Mouse (Mus musculus) spleen, postnatal 10 days (tissue): ENCODE data around the gene Hpcal4.
"Not testable (repeated sequence)": the region's sequence is repeated elsewhere in the genome, so short reads cannot be mapped to it uniquely, and the experiment has no call there.

Experiments used
- DNase-seq, 2 experiments: peaks; one replicate each; pipeline ENCODE4 v3.0.0; 2021 to 2022; ENCODE audit warnings: low spot score in 2 of 2

Hpcal4 gene

DNA sequence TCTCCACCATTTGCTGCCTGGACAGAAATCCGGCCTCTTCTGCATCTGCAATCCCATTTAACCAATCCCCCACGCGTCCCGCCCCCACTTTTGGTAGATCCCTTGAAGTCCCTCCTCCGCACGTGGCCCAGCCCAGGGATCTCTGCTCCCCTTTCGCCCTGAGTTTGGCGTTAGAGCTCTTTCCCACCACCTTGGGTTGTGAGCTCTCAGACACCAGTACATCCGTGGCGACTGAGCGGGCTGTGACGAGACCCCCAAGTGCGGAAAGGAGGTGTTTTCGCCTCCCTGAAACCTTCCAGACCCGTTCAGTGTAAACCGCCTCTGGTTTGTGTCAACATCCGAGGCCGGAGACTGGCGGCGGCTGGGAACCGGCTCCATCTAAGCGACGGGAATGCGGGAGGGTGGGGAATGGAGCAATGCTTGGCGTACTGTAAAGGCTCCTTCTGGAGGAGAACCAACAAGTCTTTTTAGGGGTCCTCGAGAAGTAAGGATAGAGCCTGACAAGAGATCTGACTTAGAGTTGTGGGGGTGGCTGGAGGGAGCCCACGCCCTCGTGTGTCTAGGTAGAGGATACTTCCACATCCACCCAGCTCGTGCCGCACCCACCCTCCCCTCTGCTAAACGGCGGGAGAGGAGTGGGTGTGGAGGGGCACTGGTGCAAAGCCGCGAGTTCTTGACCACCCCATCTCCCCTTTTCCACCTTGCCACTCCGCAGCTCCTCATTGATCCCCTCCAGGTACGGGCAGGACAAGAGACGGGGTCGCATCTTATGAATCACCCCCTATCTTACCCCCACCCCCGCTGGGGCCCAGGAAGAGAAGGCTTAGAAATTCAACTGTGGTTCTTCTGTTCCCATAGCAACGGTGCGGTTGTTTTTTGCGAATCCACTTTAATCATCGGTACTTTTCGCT, at the start of gene Hpcal4:
Gene Hpcal4, plus strand, starts transcription at position 900 of the 911 bp plus-strand sequence.
- DNase-seq, result no peak

DNA sequence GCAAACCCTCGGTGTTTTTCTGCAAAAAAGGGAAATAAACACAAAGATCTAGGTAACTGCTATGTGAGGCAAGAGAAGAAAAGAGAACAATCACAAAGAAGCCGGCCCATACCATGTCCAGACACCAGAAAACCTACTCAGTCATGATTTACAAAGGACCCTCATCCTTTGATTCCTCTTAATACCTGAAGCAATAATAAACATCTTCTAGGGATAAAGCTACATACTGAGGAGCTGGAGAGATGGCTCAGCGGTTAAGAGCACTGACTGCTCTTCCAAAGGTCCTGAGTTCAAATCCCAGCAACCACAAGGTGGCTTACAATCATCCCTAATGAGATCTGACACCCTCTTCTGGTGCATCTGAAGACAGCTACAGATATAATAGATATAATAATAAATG, 45.5 kb upstream of the Hpcal4 start:
- DNase-seq, result no peak

DNA sequence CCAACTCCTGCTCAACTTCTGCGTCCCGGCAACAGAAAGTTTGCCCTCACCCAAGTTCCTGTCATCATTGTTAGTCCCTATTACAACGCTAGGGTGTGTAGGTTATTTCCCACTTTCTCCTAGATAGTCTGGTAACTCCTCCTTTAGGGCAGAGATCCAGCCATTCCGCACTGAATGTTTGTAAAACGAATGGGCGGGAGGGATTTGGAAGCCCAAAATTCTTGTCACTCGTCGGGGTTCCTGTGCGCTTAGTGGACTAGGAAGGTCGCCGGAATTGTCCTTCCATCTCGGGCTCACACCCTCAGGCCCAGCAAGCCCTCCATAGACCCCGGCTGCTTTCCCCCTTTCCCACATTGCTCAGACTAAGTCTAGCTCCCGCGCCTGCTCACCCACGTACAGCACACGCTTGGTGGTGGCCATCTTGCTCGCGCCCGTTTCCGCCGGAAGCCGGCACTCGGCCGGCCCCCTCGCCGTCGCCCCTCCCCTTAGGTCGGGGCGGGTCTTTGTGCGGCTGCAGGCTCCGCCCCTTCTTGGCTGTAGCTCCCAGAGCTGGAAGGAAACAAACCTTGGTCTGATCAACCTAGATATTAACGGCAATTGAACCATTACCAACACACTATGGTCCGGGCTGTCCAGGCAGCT, 43.4 kb upstream of the Hpcal4 start, which contains the start of gene Ppie:
Gene Ppie, minus strand, starts transcription at position 439 of the 642 bp plus-strand sequence.
- peak; percentile 54 to 86 for DNase-seq

DNA sequence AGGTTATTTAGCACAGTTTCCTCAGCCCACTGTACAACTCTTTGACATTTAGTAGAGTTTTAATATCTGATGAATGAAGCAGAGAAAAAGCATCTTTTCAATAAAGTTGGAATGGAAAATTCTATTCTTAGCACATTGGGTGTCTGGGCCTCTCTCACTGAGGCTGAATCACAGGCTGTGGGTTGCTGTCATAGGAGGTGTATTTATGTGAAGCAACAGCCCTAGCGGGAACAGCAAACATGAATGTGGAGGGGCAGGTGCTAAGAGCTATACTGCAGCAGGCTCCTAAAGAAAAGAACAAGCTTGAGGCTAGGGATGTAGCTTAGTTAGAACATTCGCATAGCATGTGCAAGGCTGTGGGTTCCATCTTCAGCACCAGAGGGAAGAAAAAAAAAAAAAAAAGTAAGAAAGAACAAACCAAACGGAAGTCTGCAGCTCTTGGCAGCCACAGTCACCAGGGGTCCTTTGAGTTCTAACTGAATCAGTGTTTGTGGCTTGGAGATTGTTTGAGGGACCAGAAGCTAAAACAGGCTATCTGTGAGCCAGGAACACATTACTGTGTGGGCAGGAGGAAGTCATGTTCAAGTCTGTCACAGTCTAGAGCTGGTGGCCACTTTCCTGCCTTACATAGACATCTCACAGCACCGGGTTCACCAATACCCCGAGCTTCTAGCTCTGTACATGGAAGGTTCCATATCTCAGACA, 35.4 kb upstream of the Hpcal4 start:
- no peak for DNase-seq

DNA sequence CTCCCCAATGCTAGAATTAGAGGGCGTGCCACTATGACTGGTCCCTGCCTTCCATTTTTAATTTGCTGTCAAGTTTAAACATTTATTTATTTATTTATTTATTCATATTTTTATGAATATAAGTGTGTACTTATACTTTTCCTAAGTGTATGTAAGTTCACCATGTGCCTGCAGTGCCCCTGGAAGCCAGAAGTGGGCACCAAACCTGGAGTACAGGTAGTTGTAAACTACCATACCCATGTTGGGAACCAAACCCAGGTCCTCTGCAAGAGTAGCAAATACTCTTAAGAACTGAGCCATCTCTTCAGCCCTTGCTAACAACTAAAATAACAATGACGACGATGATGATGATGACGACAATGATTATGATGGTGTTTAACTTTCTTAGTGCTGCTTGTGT, 31.0 kb upstream of the Hpcal4 start:
- no peak for DNase-seq

DNA sequence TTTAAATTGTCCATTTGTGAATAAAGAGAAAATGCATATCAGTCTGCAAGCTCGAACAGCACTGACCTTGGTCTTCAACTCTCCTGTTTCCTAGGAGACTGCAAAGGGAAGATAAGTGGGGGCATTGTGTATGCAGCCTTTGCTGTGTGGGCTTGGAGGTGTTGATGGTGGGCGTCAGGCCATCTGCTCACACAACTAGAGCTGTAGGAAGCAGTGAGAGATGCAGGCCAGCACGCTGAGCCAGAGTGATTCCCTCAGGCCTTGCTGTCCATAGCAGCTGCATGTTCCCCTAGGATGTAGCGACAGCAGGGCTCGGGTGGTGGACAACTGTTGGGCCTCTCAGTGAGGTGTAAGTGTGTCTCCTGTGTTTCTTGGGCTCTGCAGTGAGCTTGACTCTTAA, 30.1 kb upstream of the Hpcal4 start:
- no peak for DNase-seq

DNA sequence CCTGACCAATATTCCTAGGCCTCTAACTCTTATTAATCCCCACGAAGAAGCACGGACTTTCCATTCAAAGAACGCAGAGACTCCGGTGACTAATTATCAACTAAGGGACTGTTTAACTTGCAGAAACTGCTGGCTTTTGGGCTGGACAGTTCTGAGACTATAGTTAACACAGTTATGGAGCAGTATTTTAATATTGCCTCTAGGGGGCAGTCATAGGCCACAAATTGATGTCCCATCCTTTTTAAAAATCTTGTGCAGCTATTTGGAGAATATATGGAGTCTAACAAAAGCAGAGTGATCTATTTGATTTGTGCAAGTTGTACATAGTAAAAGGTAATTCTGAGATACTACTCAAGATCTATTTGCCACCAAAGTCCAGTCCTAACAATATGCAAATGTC, 28.0 kb upstream of the Hpcal4 start:
- DNase-seq, result no peak

DNA sequence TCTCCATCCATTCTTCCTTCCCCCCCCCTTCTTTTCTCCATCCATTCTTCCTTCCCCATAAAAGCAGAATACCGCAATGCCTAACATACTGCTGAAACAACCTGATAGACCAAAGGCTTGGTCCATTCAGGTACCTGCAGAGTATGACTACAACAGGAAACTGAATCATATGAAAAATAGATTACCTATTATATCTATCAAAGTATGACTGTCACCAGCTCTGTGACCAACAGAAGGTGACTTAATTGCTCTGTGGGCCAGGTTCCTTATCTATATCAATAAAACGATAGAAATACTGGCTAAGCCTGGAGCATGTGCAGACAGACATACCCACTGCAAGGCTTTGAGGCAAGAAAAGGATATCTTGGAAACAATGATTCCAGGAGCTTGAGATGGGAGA, 27.6 kb upstream of the Hpcal4 start:
- DNase-seq, result no peak

DNA sequence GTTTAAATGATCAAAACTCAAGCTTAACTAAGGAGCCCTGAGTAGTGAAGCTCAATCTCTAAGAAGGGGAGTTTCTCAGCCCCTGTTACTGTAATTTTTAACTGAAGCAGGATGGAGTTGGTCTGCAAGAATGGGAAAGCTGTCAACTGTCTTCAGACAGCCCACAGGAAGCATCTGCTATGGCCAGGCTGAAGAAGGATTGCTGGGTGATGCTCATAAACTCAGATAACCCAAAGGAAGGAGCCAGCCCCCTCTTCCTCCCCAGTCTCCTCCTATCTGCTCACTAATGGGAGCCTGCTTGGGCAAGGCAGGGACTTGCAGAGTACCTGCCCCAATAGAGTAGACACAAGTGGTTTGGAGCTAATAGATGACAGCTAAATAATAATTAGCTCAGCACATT, 27.2 kb upstream of the Hpcal4 start:
- DNase-seq, result no peak

DNA sequence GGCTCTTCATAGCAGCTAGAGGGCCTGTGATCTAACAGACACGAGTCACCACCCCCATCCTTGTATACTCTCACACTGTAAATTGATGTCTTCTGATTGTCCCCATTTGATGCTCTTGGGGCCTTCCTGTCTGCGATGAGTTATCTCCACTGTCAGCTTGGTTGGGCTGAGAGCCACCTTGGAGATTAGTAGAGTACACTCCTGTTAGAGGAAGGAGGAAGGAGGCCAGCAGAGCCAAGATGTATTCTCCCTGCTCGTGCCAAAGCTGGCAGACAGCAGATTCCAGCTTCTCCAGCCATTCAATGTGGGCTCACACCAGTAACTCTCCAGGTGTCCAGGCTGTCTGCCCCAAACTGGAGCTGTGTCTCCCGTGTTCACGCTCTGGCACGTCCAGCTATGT, 22.5 kb upstream of the Hpcal4 start:
- no peak for DNase-seq

DNA sequence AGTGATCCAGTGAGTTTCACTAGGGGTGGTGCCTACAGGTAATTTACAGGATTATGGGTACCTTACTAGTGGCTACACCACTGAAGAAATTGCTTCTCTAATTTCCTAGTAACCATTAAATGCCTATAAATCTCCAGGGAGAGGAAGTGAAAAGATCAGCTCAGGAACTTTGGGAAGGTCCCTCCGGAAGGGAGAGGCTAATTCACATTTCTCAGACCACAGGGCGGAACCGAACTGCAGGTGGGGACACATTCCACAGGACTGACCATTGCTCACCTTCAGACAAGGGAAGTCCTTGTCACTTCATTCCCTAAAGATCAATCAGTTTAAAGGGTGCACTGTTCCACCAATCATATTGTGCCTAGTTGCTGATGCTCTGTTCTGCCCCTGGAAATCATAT, 21.8 kb upstream of the Hpcal4 start:
- DNase-seq, result not testable (repeated sequence)

DNA sequence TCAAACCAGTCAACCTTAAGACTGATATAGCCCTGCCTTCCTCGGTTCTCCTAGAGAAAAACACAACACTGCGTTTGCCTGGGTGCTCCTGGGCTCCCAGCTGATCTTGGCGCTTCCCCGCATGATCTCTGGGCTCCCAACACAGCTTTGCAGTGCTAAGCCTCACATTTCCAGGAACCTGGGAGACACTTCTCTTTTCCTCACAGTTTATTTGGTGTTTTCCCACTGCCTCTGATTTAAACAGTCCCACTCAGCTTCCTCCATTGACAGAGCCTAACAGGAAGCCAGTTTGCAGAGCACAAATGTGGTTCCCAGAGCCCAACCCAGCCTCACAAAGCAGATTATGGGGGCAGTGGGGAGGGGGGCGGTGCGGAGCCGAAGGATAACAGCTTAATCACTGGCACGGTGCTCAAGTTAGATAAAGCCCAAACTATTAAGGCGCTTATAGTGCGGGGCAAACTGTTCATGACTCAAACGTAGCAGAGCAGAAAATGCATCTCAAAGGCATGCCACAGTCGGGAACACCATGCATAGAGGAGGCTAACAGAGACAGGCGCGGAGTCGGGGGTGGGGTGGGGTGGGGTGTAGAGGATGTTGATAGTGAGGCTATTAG, 20.6 kb upstream of the Hpcal4 start:
- DNase-seq, result no peak

DNA sequence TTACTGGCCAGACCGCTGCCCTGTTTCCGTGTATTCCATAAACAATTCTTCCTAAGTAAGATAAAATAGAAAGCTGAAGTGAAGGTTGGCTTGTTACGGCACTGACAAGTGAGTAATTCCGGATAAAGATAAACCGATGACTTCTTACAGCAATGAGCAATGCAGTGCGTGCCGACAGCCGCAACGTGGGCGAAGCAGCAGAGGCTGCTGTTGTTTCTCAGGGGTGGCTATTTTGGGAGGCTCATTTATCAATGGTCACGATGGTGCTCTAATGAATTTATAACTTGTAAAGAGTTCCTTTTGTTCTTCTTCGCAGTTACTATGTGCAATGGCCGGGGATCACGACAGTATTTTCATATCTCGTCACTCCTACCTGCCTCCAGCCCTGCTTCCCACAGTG, 18.9 kb upstream of the Hpcal4 start:
- DNase-seq, result no peak

DNA sequence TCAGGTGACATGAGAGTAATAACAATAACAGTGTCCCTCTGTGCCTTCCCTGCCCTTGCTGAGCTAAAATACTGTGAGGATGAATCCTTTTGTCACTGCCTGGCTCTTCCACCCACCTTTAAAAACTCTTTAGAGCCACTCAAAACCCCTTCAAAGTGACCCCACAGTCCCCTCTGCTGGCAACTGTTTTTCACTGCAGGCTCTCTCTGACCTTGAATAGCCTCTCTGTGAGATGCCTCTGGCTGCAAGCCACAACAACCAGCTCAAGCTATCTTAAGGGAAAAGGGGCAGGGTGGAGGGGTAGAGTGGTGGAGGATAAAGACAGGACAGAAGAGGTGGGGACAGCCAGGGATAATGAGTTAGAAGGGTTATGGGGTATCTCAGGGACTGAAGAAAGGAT, 11.2 kb upstream of the Hpcal4 start:
- no peak for DNase-seq

DNA sequence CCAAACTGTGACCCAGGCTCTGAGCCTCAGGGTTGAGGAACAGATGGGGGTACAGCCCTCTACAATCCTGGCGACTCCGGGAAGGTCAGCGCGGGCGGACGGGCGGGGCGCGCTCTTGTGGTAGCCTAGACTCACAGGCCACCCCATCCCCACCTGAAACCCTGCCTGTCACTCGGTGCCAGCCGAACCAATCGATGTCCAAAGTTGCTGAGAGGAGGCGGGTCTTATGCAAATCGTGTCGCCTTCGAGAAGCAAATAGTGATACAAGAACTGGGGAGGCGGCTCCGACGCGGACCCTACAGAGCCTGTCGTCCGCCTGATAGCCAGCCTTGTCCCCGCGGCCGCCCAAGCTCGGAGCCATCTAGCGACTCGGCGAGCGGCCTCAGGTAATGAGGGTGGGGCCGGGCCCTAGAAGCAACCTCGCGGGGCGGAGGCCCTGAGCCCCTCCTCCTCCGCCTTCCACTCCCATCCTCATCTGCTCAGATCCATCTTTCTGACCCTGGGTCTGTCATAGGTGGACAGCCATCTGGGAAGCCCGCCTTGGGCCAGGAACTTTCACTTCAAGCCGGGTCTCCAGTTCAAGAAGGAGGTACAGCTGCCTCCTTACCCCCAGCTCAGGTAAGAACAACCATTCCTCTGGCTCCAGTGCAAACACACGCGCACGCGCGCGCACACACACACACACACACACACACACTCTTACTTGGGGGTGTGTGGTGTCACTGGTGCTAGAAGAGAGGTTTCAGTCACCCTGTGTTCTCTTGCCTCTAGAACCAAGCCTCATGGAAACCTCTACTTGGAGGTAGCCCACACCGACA, 421 bp downstream of the Hpcal4 start:
- DNase-seq, result peak; percentile 16 to 56

DNA sequence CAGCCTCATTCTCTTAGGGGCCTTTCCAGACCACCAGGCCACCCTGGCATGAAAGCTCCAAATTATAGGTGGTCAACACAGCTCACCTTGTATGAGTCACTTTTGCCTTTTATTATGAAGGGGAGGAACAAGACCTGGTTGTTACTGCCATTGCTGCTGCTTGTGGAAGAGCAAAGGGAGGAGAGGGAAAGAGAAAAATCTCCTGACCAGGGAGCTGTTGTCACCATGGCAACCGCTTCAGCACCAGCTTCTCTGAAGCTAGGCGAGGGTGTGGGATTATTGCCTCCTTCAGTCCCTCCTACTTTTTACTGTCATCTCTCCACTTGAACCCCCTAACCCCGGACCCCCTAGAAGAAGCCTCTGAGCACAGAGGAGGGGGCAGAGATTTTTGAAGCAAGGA, 1.8 kb downstream of the Hpcal4 start:
- no peak for DNase-seq

DNA sequence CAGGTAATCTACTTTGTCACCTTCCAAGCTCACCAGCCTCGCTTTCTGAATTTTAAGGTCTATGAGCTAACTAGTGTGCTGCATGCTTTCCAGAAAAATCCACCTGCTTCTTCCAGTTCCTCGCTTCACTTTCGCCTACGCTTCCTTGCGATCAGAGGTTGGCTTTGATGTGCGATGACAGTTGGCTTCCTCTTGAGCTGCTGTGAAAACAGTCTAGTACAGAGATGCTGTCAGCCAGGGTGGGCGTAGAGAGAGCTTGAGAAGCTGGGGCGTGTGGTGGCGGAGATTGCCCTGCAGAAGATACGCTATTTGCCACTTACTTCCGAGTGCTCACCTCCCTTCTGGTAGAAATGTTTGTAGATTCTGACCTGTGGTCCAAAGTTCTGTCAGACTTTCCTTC, 9.3 kb downstream of the Hpcal4 start:
- DNase-seq, result no peak

DNA sequence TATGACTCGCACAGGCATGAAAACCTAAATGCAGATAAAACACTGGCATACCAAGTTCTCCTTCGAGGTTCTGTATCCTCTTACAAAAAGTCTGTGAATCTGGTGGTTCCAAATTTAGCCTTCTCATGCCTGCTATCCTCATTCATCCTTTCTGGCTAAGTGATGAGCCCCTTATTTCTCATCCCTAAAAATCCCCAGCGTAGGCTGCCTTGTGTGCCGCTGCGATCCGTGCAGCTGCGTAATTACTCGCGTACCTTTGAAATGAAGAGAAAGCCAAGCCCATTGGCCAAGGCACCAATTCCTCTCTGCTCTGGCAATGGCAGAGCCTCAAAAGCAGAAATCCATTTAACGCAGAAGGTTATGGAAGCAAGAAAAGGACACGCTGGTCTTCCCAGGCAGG, 10.8 kb downstream of the Hpcal4 start:
- no peak for DNase-seq

DNA sequence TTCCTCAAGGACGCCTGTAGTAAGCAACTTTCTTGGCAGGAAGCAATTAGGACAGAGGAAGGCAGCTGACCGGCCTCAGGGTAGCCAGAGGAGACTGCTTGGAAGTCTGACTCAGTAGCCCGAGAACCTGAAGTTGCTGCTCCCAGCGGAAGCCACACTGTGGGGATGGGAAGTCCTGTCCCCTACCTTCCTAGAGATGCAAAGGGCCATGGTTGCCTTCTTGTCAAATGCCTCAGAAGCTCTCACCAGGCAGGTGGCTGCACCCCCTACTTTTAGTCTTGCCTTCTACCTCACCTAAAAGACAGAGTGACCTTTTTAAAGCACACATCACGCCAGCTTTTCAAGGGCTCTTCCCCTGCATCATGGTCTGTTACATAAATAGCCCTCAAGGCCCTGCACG, 13.7 kb downstream of the Hpcal4 start:
- no peak for DNase-seq

DNA sequence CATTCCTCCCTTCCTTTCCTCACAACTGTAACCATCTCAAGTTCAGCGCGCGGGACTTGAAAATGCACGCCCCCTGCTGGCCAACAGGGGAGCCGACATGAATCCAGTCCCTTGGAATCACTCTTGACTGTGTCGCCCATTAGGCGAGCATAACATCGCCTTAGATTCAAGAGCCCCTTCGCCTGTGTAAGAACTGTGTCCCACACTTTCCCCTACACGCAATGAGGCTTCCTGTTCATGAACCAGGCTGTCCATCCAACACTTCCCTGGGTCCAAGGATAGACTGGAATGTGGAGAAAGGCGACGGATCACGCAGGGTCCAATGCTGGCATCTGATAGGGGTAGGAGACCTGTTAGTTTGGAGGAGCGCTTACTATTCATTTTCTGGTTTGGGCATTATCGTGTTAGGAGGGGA, 17.8 kb downstream of the Hpcal4 start:
- peak; percentile 24 to 67 for DNase-seq
